Mouse (Mus musculus) hindbrain, embryonic 14.5 days (tissue): ENCODE results near the gene Xlr3c. TPM values are rescaled to one million over a fixed set of nuclear protein-coding genes. Genes with fewer than 3 reads are reported as not detected.
"Not testable (repeated sequence)": the region's sequence is repeated elsewhere in the genome, so short reads cannot be mapped to it uniquely, and the experiment has no call there.

Experiments used
- ATAC-seq: fragments of 200-750 bp; cut with Nextera tagmentation; 2 replicates; pipeline ENCODE4 v1.8.0; 2017; ENCODE audit warnings: moderate number of reproducible peaks, mild to moderate bottlenecking, moderate TSS enrichment, moderate library complexity; ENCODE audit not compliant: low FRiP score
- DNase-seq: peaks from one replicate; pipeline ENCODE4 v3.0.0-alpha.2; 2015; ENCODE audit warnings: low spot score
- H3K27ac ChIP-seq: fragments of 300-500 bp; sonication (generic); 2 replicates; pipeline ENCODE4 v1.5.1; 2014; ENCODE audit warnings: mild to moderate bottlenecking, moderate library complexity
- H3K27me3 ChIP-seq: fragments of 300-500 bp; sonication (generic); 2 replicates; pipeline ENCODE4 v1.6.1; 2014; ENCODE audit warnings: mild to moderate bottlenecking, low read length, mixed read lengths; ENCODE audit not compliant: control insufficient read depth, insufficient read depth
- H3K36me3 ChIP-seq: fragments of 300-500 bp; sonication (generic); replicated peaks from 2 replicates; pipeline ENCODE4 v1.6.1; 2014; ENCODE audit not compliant: control insufficient read depth, insufficient read depth
- H3K4me1 ChIP-seq: fragments of 300-500 bp; sonication (generic); replicated peaks from 2 replicates; pipeline ENCODE4 v1.6.1; 2014; ENCODE audit warnings: antibody characterized with exemption, low read length, mixed read lengths; ENCODE audit not compliant: control insufficient read depth, insufficient read depth
- H3K4me2 ChIP-seq: fragments of 300-500 bp; sonication (generic); replicated peaks from 2 replicates; pipeline ENCODE4 v1.6.1; 2014; ENCODE audit warnings: mild to moderate bottlenecking, moderate library complexity
- H3K4me3 ChIP-seq: fragments of 300-500 bp; sonication (generic); replicated peaks from 2 replicates; pipeline ENCODE4 v1.5.1; 2014; ENCODE audit warnings: mild to moderate bottlenecking, low read length
- H3K9ac ChIP-seq: fragments of 300-500 bp; sonication (generic); 2 replicates; pipeline ENCODE4 v1.6.1; 2014
- H3K9me3 ChIP-seq: fragments of 300-500 bp; sonication (generic); 2 replicates; pipeline ENCODE4 v1.6.1; 2016; ENCODE audit warnings: low read length; ENCODE audit not compliant: control insufficient read depth
- WGBS: fragments of 180-500 bp; shearing (Covaris S2); extraction: QIAGEN DNeasy Blood & Tissue Kit; methylation state at CpG from one replicate; pipeline ENCODE4 v1.1.7; 2014; 5-methylcytosine and 5-hydroxymethylcytosine counted together
- polyA plus RNA-seq: library from polyadenylated mRNA; unstranded; fragments of >200 nt; fragmentation: Nextera tagmentation; extraction: Ambion mirVana; gene quantifications from 2 replicates; pipeline ENCODE4 v1.2.1, GENCODE M21; 2014

Xlr3c gene
- polyA plus RNA-seq, 1 experiment from 2014 or later = 0.23 TPM

DNA sequence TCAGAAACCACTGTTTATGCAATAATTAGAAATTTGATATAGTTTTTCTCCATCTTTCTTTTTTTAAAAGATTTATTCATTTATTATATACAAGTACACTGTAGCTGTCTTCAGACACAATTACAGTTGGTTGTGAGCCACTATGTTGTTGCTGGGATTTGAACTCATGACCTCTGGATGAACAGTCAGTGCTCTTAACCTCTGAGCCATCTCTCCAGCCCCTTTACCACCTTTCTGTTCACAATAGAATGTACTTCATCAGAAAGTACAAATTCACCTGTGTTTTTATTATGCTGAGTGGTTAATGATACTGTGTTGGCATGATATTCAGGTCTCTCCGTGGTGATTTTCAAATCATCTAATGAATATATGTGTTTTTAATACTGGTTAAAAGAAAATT lies 39.8 kb downstream of the Xlr3c start:
- Histone ChIP-seq H3K4me2 (no peak overlapping the region), H3K9ac (no peak overlapping the region), H3K27ac (no peak overlapping the region), H3K36me3 (no peaks in the 10 kb centered on the region), H3K4me1 (0 out of 2 replicates have a peak, but pooled peaks cover 1% of the 10 kb centered on the region), H3K27me3 (no peaks in the 10 kb centered on the region), H3K4me3 (no peak overlapping the region), H3K9me3 (no peaks in the 10 kb centered on the region)
- 61% methylated on average over 1 of the region's 1 CpGs for WGBS
- no peak for DNase-seq
- ATAC-seq = no peak

DNA sequence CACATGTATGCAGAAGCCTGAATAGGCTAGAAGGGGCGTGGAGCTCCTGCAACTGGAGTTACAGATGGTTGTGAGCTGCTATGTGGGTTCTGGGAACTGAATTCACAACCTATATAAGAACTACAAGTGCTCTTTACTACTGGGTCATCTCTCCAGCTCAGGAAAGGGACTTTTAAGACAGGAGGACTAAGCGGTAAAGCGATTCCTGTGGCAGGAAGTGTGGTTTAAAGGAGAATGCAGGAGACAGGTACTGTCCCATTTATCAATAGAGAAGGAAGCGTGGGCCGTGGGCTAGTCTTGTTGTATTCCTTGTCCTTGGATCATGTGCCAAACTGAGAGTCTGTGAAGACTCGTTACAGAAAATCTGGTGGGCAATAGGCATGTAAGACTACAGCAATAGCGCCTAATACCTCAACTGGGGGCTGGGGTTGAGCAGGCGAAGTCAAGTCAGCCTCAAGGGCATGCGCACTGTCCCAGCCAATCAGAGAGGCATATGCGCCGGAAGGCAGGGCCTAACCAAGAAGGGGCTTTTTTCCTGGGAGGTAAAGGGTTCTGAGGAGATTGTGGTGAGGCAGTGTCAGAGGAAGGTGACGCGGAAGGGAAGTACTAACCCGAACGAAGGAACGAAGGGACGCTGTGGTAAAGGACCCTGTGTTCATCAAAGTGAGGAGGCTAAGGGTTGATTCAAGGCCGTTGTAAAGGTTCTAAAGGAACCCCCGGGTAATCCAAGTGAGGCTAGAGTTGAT lies 51.2 kb downstream of the Xlr3c start, which contains the start of gene Xlr4b:
Gene Xlr4b (plus strand): TSS at position 515 of the 746 bp plus-strand sequence.
- H3K4me2 ChIP-seq, H3K36me3 ChIP-seq, DNase-seq, H3K27me3 ChIP-seq, H3K9ac ChIP-seq, H3K4me3 ChIP-seq, ATAC-seq, H3K4me1 ChIP-seq, H3K9me3 ChIP-seq, H3K27ac ChIP-seq: not testable (repeated sequence)
- 83% methylated on average over 8 of the region's 19 CpGs for WGBS

Other genes with a start within 250 kb of the Xlr3c start
- gene Pnma5, start 228.3 kb downstream of the Xlr3c start, polyA plus RNA-seq = not detected in 2 replicates
- 2.8 and 4.4 TPM in 2 replicates for gene Pnma3, start 200.6 kb downstream of the Xlr3c start, polyA plus RNA-seq
- not detected in 2 replicates for gene Xlr4a, start 182.9 kb downstream of the Xlr3c start, polyA plus RNA-seq
- gene Xlr3a, start 168.3 kb downstream of the Xlr3c start, polyA plus RNA-seq = 4.8 and 7.7 TPM in 2 replicates
- 0.31 and 0.80 TPM in 2 replicates for gene Gm14685, start 148.3 kb downstream of the Xlr3c start, polyA plus RNA-seq
- not detected in 2 replicates for gene Xlr5b, start 116.6 kb downstream of the Xlr3c start, polyA plus RNA-seq
- 0.59 TPM in 1 of 2 replicates, not detected in the other for gene DXBay18, start 115.9 kb downstream of the Xlr3c start, polyA plus RNA-seq
- gene Spin2d, start 88.4 kb downstream of the Xlr3c start, polyA plus RNA-seq = not detected in 2 replicates
- gene Xlr3b, start 73.2 kb downstream of the Xlr3c start, polyA plus RNA-seq = 21.1 and 42.4 TPM in 2 replicates
- 0.38 and 0.63 TPM in 2 replicates for gene Xlr4b, start 51.1 kb downstream of the Xlr3c start, polyA plus RNA-seq
- gene F8a, start 37.1 kb downstream of the Xlr3c start, polyA plus RNA-seq = 30.2 and 31.4 TPM in 2 replicates
- 0.16 and 0.30 TPM in 2 replicates for gene Xlr4c, start 22.3 kb downstream of the Xlr3c start, polyA plus RNA-seq
- not detected in 2 replicates for gene Xlr5a, start 27.6 kb upstream of the Xlr3c start, polyA plus RNA-seq
- gene Xlr5c, start 27.6 kb upstream of the Xlr3c start, polyA plus RNA-seq = not detected in 2 replicates
- gene Gm45015, start 71.5 kb upstream of the Xlr3c start, polyA plus RNA-seq = not detected in 2 replicates
- 12.1 and 13.6 TPM in 2 replicates for gene Zfp275, start 77.2 kb upstream of the Xlr3c start, polyA plus RNA-seq
- gene Gm18336, start 133.3 kb upstream of the Xlr3c start, polyA plus RNA-seq = not detected in 2 replicates
- gene Zfp92, start 145.7 kb upstream of the Xlr3c start, polyA plus RNA-seq = 1.1 and 1.5 TPM in 2 replicates
- gene Trex2, start 170.0 kb upstream of the Xlr3c start, polyA plus RNA-seq = not detected in 2 replicates
- 59.8 and 66.9 TPM in 2 replicates for gene Haus7, start 193.7 kb upstream of the Xlr3c start, polyA plus RNA-seq
- gene Bgn, start 218.2 kb upstream of the Xlr3c start, polyA plus RNA-seq = 35.0 and 40.7 TPM in 2 replicates
- 8.4 and 9.5 TPM in 2 replicates for gene Atp2b3, start 237.7 kb upstream of the Xlr3c start, polyA plus RNA-seq